Comparison of ENCODE assay signal across 8 mouse cellular contexts in the genomic region with DNA sequence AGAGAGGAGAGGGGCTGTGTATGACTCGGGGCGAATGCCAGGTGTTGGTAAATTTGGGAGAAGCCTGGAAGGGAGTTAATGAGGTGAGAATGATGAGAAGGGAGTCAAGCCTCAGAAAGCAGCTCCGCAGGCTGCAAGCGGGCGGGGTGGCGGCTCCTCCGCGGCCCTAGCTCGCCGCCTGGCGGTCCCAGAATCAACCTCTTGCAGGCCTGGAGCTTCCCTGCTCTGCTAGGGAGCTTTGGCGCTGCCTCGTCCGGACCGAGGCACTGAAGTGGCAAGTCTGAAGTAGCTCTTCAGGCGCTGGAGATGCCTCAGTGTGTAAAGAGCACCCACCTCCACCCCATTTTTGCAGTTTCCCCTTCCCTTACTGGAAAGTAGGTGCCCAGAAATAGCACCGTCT. TPM values are rescaled to one million over a fixed set of nuclear protein-coding genes. Genes with fewer than 3 reads are reported as not detected.
A peak's percentile ranks its signal among the peaks of the same experiment; 100 is the strongest.
DNase-seq lines count a peak whose midpoint lies in the region; ATAC-seq and TF ChIP-seq lines count a peak whose summit lies in the region.

No protein-coding gene starts in this region.

- peaks cover 33% of the 10 kb centered on the region for H3K27me3 ChIP-seq in C2C12 (ENCODE audit: control insufficient read depth, insufficient read depth, insufficient read length)
- H3K27me3 ChIP-seq in heart, embryonic 13.5 days (replicated peaks) = peaks cover 44% of the 10 kb centered on the region
- H3K27me3 ChIP-seq in kidney, postnatal 0 days (ENCODE audit: insufficient read depth, low read length) = peaks cover 24% of the 10 kb centered on the region; the same call in 1 of the 2 replicates
- peaks cover 99% of the 10 kb centered on the region for H3K27me3 ChIP-seq in liver, embryonic 12.5 days (replicated peaks)
- H3K27me3 ChIP-seq in neural tube, embryonic 11.5 days (ENCODE audit: control insufficient read depth, insufficient read depth, low read length) = peaks cover 83% of the 10 kb centered on the region

- no peak overlapping the region for H3K4me3 ChIP-seq in C2C12 (ENCODE audit: insufficient read depth, poor library complexity, severe bottlenecking)
- peak overlapping the region; percentile 67 for H3K4me3 ChIP-seq in heart, embryonic 13.5 days
- H3K4me3 ChIP-seq in kidney, postnatal 0 days (replicated peaks; ENCODE audit: low read depth, low read length) = peak overlapping the region; percentile 56
- peak overlapping the region; percentile 45; the same call in 1 of the 2 replicates for H3K4me3 ChIP-seq in liver, embryonic 12.5 days
- peak overlapping the region; percentile 50; the same call in 1 of the 2 replicates for H3K4me3 ChIP-seq in neural tube, embryonic 11.5 days (ENCODE audit: low read depth, low read length)

- no peaks in the 10 kb centered on the region for H3K79me2 ChIP-seq in C2C12 (ENCODE audit: control insufficient read depth, insufficient read depth)

- H3ac ChIP-seq in C2C12 (ENCODE audit: control insufficient read depth, insufficient read length, low read depth) = no peak overlapping the region

- H3K4me1 ChIP-seq in heart, embryonic 13.5 days = peaks cover 75% of the 10 kb centered on the region
- H3K4me1 ChIP-seq in kidney, postnatal 0 days (replicated peaks; ENCODE audit: insufficient read depth, low read length) = peaks cover 14% of the 10 kb centered on the region
- H3K4me1 ChIP-seq in liver, embryonic 12.5 days = peaks cover 20% of the 10 kb centered on the region
- peaks cover 39% of the 10 kb centered on the region for H3K4me1 ChIP-seq in neural tube, embryonic 11.5 days (ENCODE audit: control insufficient read depth, insufficient read depth, low read length)

- no peak; the same call in 1 of the 2 replicates for ATAC-seq in heart, embryonic 13.5 days (ENCODE audit: extremely low read depth, insufficient number of reproducible peaks, low FRiP score, low TSS enrichment)
- ATAC-seq in kidney, postnatal 0 days (replicated peaks; ENCODE audit: low FRiP score, low read depth) = peak; percentile 58
- 0 out of 2 replicates have a peak, but pooled peaks have one; percentile 24 for ATAC-seq in liver, embryonic 12.5 days
- peak; percentile 57 for ATAC-seq in neural tube, embryonic 11.5 days (ENCODE audit: insufficient read depth, low FRiP score, low TSS enrichment)

- H3K4me2 ChIP-seq in heart, embryonic 13.5 days = peak overlapping the region; percentile 97
- peak overlapping the region; percentile 97 for H3K4me2 ChIP-seq in kidney, postnatal 0 days (ENCODE audit: low read length)
- peak overlapping the region; percentile 65 for H3K4me2 ChIP-seq in liver, embryonic 12.5 days
- H3K4me2 ChIP-seq in neural tube, embryonic 11.5 days (ENCODE audit: low read depth) = peak overlapping the region; percentile 85

- no peak overlapping the region for H3K27ac ChIP-seq in heart, embryonic 13.5 days (replicated peaks)
- H3K27ac ChIP-seq in kidney, postnatal 0 days = no peak overlapping the region; the same call in 1 of the 2 replicates
- no peak overlapping the region for H3K27ac ChIP-seq in liver, embryonic 12.5 days
- H3K27ac ChIP-seq in neural tube, embryonic 11.5 days (ENCODE audit: low read depth, low read length) = no peak overlapping the region

- peak overlapping the region; percentile 81 for H3K9ac ChIP-seq in heart, embryonic 13.5 days
- H3K9ac ChIP-seq in kidney, postnatal 0 days (ENCODE audit: low read depth, low read length) = peak overlapping the region; percentile 55; the same call in 1 of the 2 replicates
- H3K9ac ChIP-seq in liver, embryonic 12.5 days = no peak overlapping the region
- no peak overlapping the region for H3K9ac ChIP-seq in neural tube, embryonic 11.5 days (ENCODE audit: low read length)

- no peaks in the 10 kb centered on the region for H3K79me3 ChIP-seq in C2C12 (ENCODE audit: low read depth)

- H3K36me3 ChIP-seq in C2C12 (ENCODE audit: control insufficient read depth, insufficient read depth) = no peaks in the 10 kb centered on the region
- no peaks in the 10 kb centered on the region for H3K36me3 ChIP-seq in heart, embryonic 13.5 days
- no peaks in the 10 kb centered on the region for H3K36me3 ChIP-seq in kidney, postnatal 0 days (ENCODE audit: insufficient read depth, low read length)
- H3K36me3 ChIP-seq in liver, embryonic 12.5 days = no peaks in the 10 kb centered on the region
- no peaks in the 10 kb centered on the region for H3K36me3 ChIP-seq in neural tube, embryonic 11.5 days (ENCODE audit: control insufficient read depth, insufficient read depth, low read length)

- peak; percentile 89 for DNase-seq in brain, adult 2 months (ENCODE audit: low read depth, low spot score)
- DNase-seq in fibroblast of lung, adult 2 months (ENCODE audit: low read depth) = peak; percentile 49
- peak; percentile 97 for DNase-seq in kidney, postnatal 0 days (ENCODE audit: low spot score)
- peak; percentile 90 for DNase-seq in neural tube, embryonic 11.5 days (ENCODE audit: low spot score)
- DNase-seq in telencephalon, adult 2 months (ENCODE audit: low read depth, low spot score) = peak; percentile 24

- H3K9me3 ChIP-seq in heart, embryonic 13.5 days = no peaks in the 10 kb centered on the region
- H3K9me3 ChIP-seq in kidney, postnatal 0 days (replicated peaks; ENCODE audit: low read length) = no peaks in the 10 kb centered on the region
- H3K9me3 ChIP-seq in liver, embryonic 12.5 days (replicated peaks) = no peaks in the 10 kb centered on the region
- H3K9me3 ChIP-seq in neural tube, embryonic 11.5 days (ENCODE audit: control insufficient read depth, low read length) = no peaks in the 10 kb centered on the region

- under 1% methylated on average over 17 of the region's 17 CpGs for WGBS in heart, embryonic 13.5 days
- WGBS in kidney, postnatal 0 days = 3% methylated on average over 17 of the region's 17 CpGs
- under 1% methylated on average over 17 of the region's 17 CpGs for WGBS in liver, embryonic 12.5 days (ENCODE audit: insufficient replicate concordance)
- WGBS in neural tube, embryonic 11.5 days = under 1% methylated on average over 17 of the region's 17 CpGs

- peak; percentile 63 for TF ChIP-seq CTCF in C2C12 (IDR thresholded peaks at IDR 0.05; ENCODE audit: control insufficient read depth, insufficient read depth, insufficient read length)
- TF ChIP-seq CTCF in kidney, postnatal 0 days (IDR thresholded peaks at IDR 0.05; ENCODE audit: low read depth) = peak; percentile 86

TF ChIP-seq in C2C12, 6 proteins besides CTCF, POLR2A, EP300 and RAD21:
- TF ChIP-seq FOSL1 (IDR thresholded peaks at IDR 0.05; ENCODE audit: insufficient read depth, low read length, poor library complexity, severe bottlenecking) = no peak
- TF ChIP-seq USF1 (IDR thresholded peaks at IDR 0.05; ENCODE audit: low read depth) = no peak
- TF ChIP-seq MYOD1 (IDR thresholded peaks at IDR 0.05; ENCODE audit: control insufficient read depth, insufficient read length, low read depth) = no peak
- no peak for TF ChIP-seq MYOG (IDR thresholded peaks at IDR 0.05; ENCODE audit: control insufficient read depth, extremely low read depth, insufficient read length)
- TF ChIP-seq CEBPB (IDR thresholded peaks at IDR 0.05; ENCODE audit: low read depth) = no peak
- no peak for TF ChIP-seq MAX (IDR thresholded peaks at IDR 0.05)

RNA-seq across cellular contexts. Expression of a gene that starts 3.0 kb away (rescaled TPM):
- 0.44 TPM for polyA plus RNA-seq in C2C12 (2012; fragmentation: generic; extraction: Trizol)
- 15.8 and 17.4 TPM in 2 replicates for polyA plus RNA-seq in heart, embryonic 13.5 days (2015; fragmentation: Nextera tagmentation; extraction: Ambion mirVana)
- 41.5 and 46.9 TPM in 2 replicates for polyA plus RNA-seq in kidney, postnatal 0 days (2015; fragmentation: Nextera tagmentation; extraction: Ambion mirVana)
- 3.6 and 3.9 TPM in 2 replicates for polyA plus RNA-seq in liver, embryonic 12.5 days (2016; fragmentation: Nextera tagmentation; extraction: Ambion mirVana)
- 6.9 and 7.0 TPM in 2 replicates for polyA plus RNA-seq in neural tube, embryonic 11.5 days (2014; fragmentation: Nextera tagmentation; extraction: Ambion mirVana)

Comparison
In these comparisons a context has a peak if more than half of its experiments do, and no peak if none do; other contexts are left out.
1. DNase-seq: peak in every context shown above with its lines; median percentile 97 in kidney, postnatal 0 days; 90 in neural tube, embryonic 11.5 days; 89 in brain, adult 2 months; 49 in fibroblast of lung, adult 2 months; 24 in telencephalon, adult 2 months.
2. H3K9ac ChIP-seq: peak in heart, embryonic 13.5 days (single experiment) and kidney, postnatal 0 days (single experiment); none in liver, embryonic 12.5 days (single experiment) and neural tube, embryonic 11.5 days (single experiment).
3. Peak in every context shown above with its lines, with median percentiles within 50 percentile points of each other: H3K4me2 ChIP-seq.